Mouse (Mus musculus): ENCODE measurements around the gene Lat2.

DNA sequence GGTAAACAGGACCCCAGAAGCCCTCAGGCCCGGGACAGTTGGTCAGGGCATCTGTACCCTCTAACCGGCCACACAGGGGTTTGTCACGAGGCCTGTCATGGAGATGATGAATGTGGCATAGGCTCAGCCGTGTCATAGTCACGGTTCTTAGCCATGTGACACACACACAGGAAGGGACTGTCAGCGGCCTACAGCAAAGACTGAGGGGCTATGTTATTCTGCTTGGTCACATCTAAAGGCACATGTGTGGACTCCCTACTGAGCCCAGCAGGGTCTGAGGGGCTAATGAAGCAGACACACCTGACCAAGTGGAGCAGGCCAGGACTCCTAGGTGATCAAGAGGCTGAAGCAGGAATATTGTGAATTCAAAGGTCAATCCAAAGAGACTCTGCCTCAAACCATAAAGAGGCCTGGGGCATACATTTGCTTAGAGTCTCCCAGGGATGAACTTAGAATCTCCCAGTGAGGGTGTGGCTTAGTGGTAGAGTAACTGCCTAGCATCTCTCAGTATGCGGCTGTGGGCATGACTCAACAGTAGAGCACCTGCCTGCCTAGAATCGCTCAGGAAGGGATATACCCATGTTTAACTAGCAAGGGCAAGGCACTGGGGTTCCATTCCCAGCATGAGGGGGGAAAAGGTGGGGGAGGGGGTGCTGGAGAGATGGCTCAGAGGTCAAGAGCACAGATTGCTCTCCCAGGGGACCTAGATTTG is 2.9 kb downstream of the Lat2 start:
- no peak for TF ChIP-seq CTCF (IDR thresholded peaks at IDR 0.05; ENCODE audit: insufficient read depth, low read depth, low read length)
- TF ChIP-seq POLR2A (IDR thresholded peaks at IDR 0.05; ENCODE audit: insufficient read depth, low read depth, low read length) = no peak
